Mouse (Mus musculus): Measurements from ENCODE around the gene Sipa1l2.

- TF ChIP-seq POLR2A (IDR thresholded peaks at IDR 0.05; ENCODE audit: low read depth, low read length): no peak
- no peak for TF ChIP-seq CTCF (IDR thresholded peaks at IDR 0.05; ENCODE audit: borderline replicate concordance, insufficient read depth, low read length)
Measured at GRCm38 (mm10) chr8:125401350-125401749, 168.3 kb downstream of the Sipa1l2 start.

All from embryonic fibroblast, embryonic 13.5 days (primary cell).